In genomic region chr11:32680014-32680413, GRCm38 (mm10) we compare ENCODE assay signal across 11 mouse cellular contexts. TPM values are rescaled to one million over a fixed set of nuclear protein-coding genes. Genes with fewer than 3 reads are reported as not detected.
DNase-seq lines count a peak whose midpoint lies in the region; ATAC-seq lines count a peak whose summit lies in the region.
"Had no signal": no experiment of that assay in that cellular context is flagged by ENCODE, and none has a peak within 500 bp of the region (broad histone marks: within the 10 kb centered on the region; RNA-seq: fewer than 3 reads in every experiment).

No protein-coding gene starts in this region.

- peaks cover 19% of the 10 kb centered on the region for H3K4me1 ChIP-seq in liver, embryonic 16.5 days (ENCODE audit: control insufficient read depth, low read depth, low read length)
- H3K4me1 ChIP-seq in liver, embryonic 11.5 days (replicated peaks; ENCODE audit: control insufficient read depth, insufficient read depth, low read length): peaks cover 27% of the 10 kb centered on the region
- H3K4me1 ChIP-seq in forebrain, embryonic 14.5 days (ENCODE audit: control insufficient read depth, insufficient read depth, low read length): no peaks in the 10 kb centered on the region

- H3K27me3 ChIP-seq in liver, embryonic 16.5 days (ENCODE audit: control insufficient read depth, insufficient read depth, low read depth, low read length): no peaks in the 10 kb centered on the region
- no peaks in the 10 kb centered on the region for H3K27me3 ChIP-seq in liver, embryonic 11.5 days (replicated peaks; ENCODE audit: control insufficient read depth, insufficient read depth, low read length)
- H3K27me3 ChIP-seq in forebrain, embryonic 14.5 days (replicated peaks; ENCODE audit: control insufficient read depth, insufficient read depth, low read length): no peaks in the 10 kb centered on the region
- H3K27me3 ChIP-seq: limb, embryonic 13.5 days had no signal

- no peak for ATAC-seq in liver, embryonic 16.5 days (ENCODE audit: low read depth)
- ATAC-seq in liver, embryonic 11.5 days (replicated peaks; ENCODE audit: low FRiP score): no peak
- no peak for ATAC-seq in forebrain, embryonic 14.5 days

- no peaks in the 10 kb centered on the region for H3K36me3 ChIP-seq in liver, embryonic 16.5 days (ENCODE audit: control insufficient read depth, insufficient read depth)
- H3K36me3 ChIP-seq in liver, embryonic 11.5 days (ENCODE audit: control insufficient read depth, insufficient read depth, low read length): no peaks in the 10 kb centered on the region
- no peaks in the 10 kb centered on the region for H3K36me3 ChIP-seq in forebrain, embryonic 14.5 days (ENCODE audit: control insufficient read depth, insufficient read depth, low read length)
- H3K36me3 ChIP-seq: limb, embryonic 13.5 days had no signal

- peak; percentile 82 to 91 for DNase-seq in adrenal gland, adult (ENCODE audit: inconsistent age in 2 of 2, low spot score in 1 of 2)
- DNase-seq in adrenal gland, adult 18-20 months (ENCODE audit: low spot score in 2 of 2): no peak
- DNase-seq in liver, embryonic 11.5 days (ENCODE audit: low spot score): no peak
- DNase-seq in cerebellum, adult 9-11 months: peak; percentile 81
- DNase-seq in thymus, postnatal 10 days (ENCODE audit: low spot score in 2 of 2): peak; percentile 57 to 58
- DNase-seq in forebrain, embryonic 14.5 days (ENCODE audit: low spot score): no peak
- no peak for DNase-seq in embryo, embryonic 11 days
- DNase-seq: kidney, postnatal 25 days had no signal

- peak overlapping the region; percentile 30; the same call in 1 of the 2 replicates for H3K27ac ChIP-seq in liver, embryonic 16.5 days (ENCODE audit: low read length)
- no peak overlapping the region for H3K27ac ChIP-seq in liver, embryonic 11.5 days (ENCODE audit: low read depth, low read length)
- no peak overlapping the region for H3K27ac ChIP-seq in forebrain, embryonic 14.5 days (ENCODE audit: low read depth, low read length)
- H3K27ac ChIP-seq: limb, embryonic 13.5 days had no signal

- no peak overlapping the region for H3K4me3 ChIP-seq in liver, embryonic 16.5 days (ENCODE audit: low read depth, low read length)
- no peak overlapping the region for H3K4me3 ChIP-seq in liver, embryonic 11.5 days (ENCODE audit: low read depth, low read length)
- no peak overlapping the region for H3K4me3 ChIP-seq in forebrain, embryonic 14.5 days (ENCODE audit: low read depth, low read length)
- H3K4me3 ChIP-seq: limb, embryonic 13.5 days had no signal

- no peaks in the 10 kb centered on the region for H3K9me3 ChIP-seq in liver, embryonic 16.5 days (replicated peaks; ENCODE audit: control insufficient read depth, low read length)
- H3K9me3 ChIP-seq in liver, embryonic 11.5 days (ENCODE audit: control insufficient read depth, low read length): no peaks in the 10 kb centered on the region
- H3K9me3 ChIP-seq in forebrain, embryonic 14.5 days (replicated peaks; ENCODE audit: control insufficient read depth, low read length): no peaks in the 10 kb centered on the region
- H3K9me3 ChIP-seq: limb, embryonic 13.5 days had no signal

- 63% methylated on average over 4 of the region's 4 CpGs for WGBS in liver, embryonic 16.5 days (ENCODE audit: insufficient replicate concordance)
- 79% methylated on average over 4 of the region's 4 CpGs for WGBS in liver, embryonic 11.5 days
- 85% methylated on average over 4 of the region's 4 CpGs for WGBS in forebrain, embryonic 14.5 days

- H3K9ac ChIP-seq in liver, embryonic 16.5 days (ENCODE audit: low read depth, low read length): no peak overlapping the region
- no peak overlapping the region for H3K9ac ChIP-seq in liver, embryonic 11.5 days (ENCODE audit: low read depth, low read length)
- H3K9ac ChIP-seq in forebrain, embryonic 14.5 days (ENCODE audit: low read length): no peak overlapping the region
- H3K9ac ChIP-seq: limb, embryonic 13.5 days had no signal

- no peak overlapping the region for H3K4me2 ChIP-seq in liver, embryonic 16.5 days (ENCODE audit: low read depth, low read length)
- no peak overlapping the region for H3K4me2 ChIP-seq in liver, embryonic 11.5 days
- H3K4me2 ChIP-seq in forebrain, embryonic 14.5 days (ENCODE audit: low read length): no peak overlapping the region
- H3K4me2 ChIP-seq: limb, embryonic 13.5 days; midbrain, embryonic 11.5 days had no signal

RNA-seq across cellular contexts. Expression of gene Fbxw11, which starts 37.5 kb away (rescaled TPM):
- total RNA-seq in adrenal gland, adult 18-20 months (2021): 100 to 1,000 TPM in 1 of 2 experiments, 10 to 100 TPM in 1; 97.0 to 117 TPM
- polyA plus RNA-seq in liver, embryonic 16.5 days (2015; fragmentation: Nextera tagmentation; extraction: Ambion mirVana): 19.5 and 19.8 TPM in 2 replicates
- 44.2 and 54.1 TPM in 2 replicates for polyA plus RNA-seq in liver, embryonic 11.5 days (2014; fragmentation: Nextera tagmentation; extraction: Ambion mirVana)
- polyA plus RNA-seq in forebrain, embryonic 14.5 days (2014; fragmentation: Nextera tagmentation; extraction: Ambion mirVana): 83.1 and 99.3 TPM in 2 replicates

Comparison
In these comparisons a context has a peak if more than half of its experiments do, and no peak if none do; other contexts are left out.
1. DNase-seq: peak in adrenal gland, adult (2 of 2), cerebellum, adult 9-11 months (single experiment) and thymus, postnatal 10 days (2 of 2); none in adrenal gland, adult 18-20 months (0 of 2), liver, embryonic 11.5 days (single experiment), forebrain, embryonic 14.5 days (single experiment) and embryo, embryonic 11 days (single experiment).